Mouse (Mus musculus): ENCODE data around the gene Gm5941.

- TF ChIP-seq CTCF (IDR thresholded peaks at IDR 0.05; ENCODE audit: extremely low read depth, insufficient read length, insufficient replicate concordance, low read depth, low read length) = no peak
- no peak for TF ChIP-seq POLR2A (IDR thresholded peaks at IDR 0.05; ENCODE audit: low read depth, low read length)
Measured at GRCm38 (mm10) chrX:92498254-92498653, 8.5 kb downstream of the Gm5941 start.
